8 mouse cellular contexts compared by ENCODE assay signal in the genomic region with DNA sequence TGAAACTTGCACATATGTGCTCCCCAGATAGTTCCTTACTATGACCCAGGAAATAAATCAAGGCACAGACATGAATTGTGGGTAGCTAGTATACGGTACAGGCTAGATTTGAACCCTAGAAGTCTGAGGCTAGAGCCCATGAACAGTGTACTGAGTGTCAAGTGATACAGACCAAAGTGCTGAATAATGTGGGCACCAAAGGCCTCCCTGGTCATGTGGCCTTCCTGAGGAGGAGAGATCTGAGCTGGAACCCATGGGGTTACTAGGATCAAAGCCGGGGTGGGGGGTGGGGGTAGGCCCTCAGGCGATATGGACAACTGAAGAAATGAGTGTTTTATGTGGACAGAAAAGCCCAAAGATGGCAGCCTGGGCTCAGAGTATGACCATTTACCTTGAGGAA.
A peak's percentile ranks its signal among the peaks of the same experiment; 100 is the strongest.
DNase-seq lines count a peak whose midpoint lies in the region; ATAC-seq and TF ChIP-seq lines count a peak whose summit lies in the region.

No protein-coding gene starts in this region.

- no peak for ATAC-seq in intestine, postnatal 0 days

- H3K36me3 ChIP-seq in intestine, postnatal 0 days (ENCODE audit: control insufficient read depth, insufficient read depth): peaks cover 14% of the 10 kb centered on the region
- H3K36me3 ChIP-seq in myocyte (ENCODE audit: control insufficient read depth, insufficient read depth): peaks cover 13% of the 10 kb centered on the region

- TF ChIP-seq POLR2A in lung, adult 2 months (IDR thresholded peaks at IDR 0.05; ENCODE audit: borderline replicate concordance, extremely low read depth, low read depth, low read length): no peak
- TF ChIP-seq POLR2A in embryonic fibroblast, embryonic 13.5 days (IDR thresholded peaks at IDR 0.05; ENCODE audit: low read depth, low read length): no peak
- no peak for TF ChIP-seq POLR2A in myocyte (IDR thresholded peaks at IDR 0.05; ENCODE audit: insufficient read length, low read depth)

- DNase-seq in lung, adult 2 months: no peak
- DNase-seq in lung, postnatal 25 days (ENCODE audit: low spot score): no peak
- no peak for DNase-seq in left cerebral cortex, postnatal 14 days (ENCODE audit: low spot score in 2 of 2)
- no peak for DNase-seq in left cerebral cortex, postnatal 10 days (ENCODE audit: extremely low spot score in 1 of 2, low spot score in 2 of 2)
- DNase-seq in cerebellum, postnatal 10 days: no peak

- H3ac ChIP-seq in myocyte (ENCODE audit: control insufficient read depth, insufficient read length): no peak overlapping the region

- no peaks in the 10 kb centered on the region for H3K27me3 ChIP-seq in intestine, postnatal 0 days (replicated peaks; ENCODE audit: control insufficient read depth, insufficient read depth, low read length)
- H3K27me3 ChIP-seq in myocyte (ENCODE audit: control insufficient read depth, insufficient read depth, insufficient read length): no peaks in the 10 kb centered on the region

- intact Hi-C loops in left cerebral cortex, postnatal 14 days (cut with DNase I): no loop called here
- intact Hi-C loops in left cerebral cortex, postnatal 10 days (cut with DNase I): no loop called here

- peaks cover 19% of the 10 kb centered on the region for H3K4me1 ChIP-seq in lung, adult 2 months (ENCODE audit: control insufficient read depth, insufficient read depth, low read length)
- peaks cover 17% of the 10 kb centered on the region for H3K4me1 ChIP-seq in embryonic fibroblast, embryonic 13.5 days (ENCODE audit: control insufficient read depth, insufficient read depth, low read length)
- peaks cover 21% of the 10 kb centered on the region for H3K4me1 ChIP-seq in intestine, postnatal 0 days (replicated peaks; ENCODE audit: control insufficient read depth, insufficient read depth, low read length)

- H3K4me2 ChIP-seq in intestine, postnatal 0 days (replicated peaks; ENCODE audit: low read depth): peak overlapping the region; percentile 77
- peak overlapping the region; percentile 89 for H3K4me2 ChIP-seq in myocyte (ENCODE audit: low read depth)

- H3K27ac ChIP-seq in embryonic fibroblast, embryonic 13.5 days (ENCODE audit: insufficient read depth, low read length): no peak overlapping the region
- no peak overlapping the region for H3K27ac ChIP-seq in intestine, postnatal 0 days (ENCODE audit: low read depth, low read length)

- H3K4me3 ChIP-seq in lung, adult 2 months (replicated peaks; ENCODE audit: extremely low read depth, low read depth, low read length): peak overlapping the region; percentile 61
- H3K4me3 ChIP-seq in embryonic fibroblast, embryonic 13.5 days (ENCODE audit: insufficient read depth, low read length): peak overlapping the region; percentile 14
- H3K4me3 ChIP-seq in intestine, postnatal 0 days (ENCODE audit: low read depth, low read length): no peak overlapping the region; the same call in 1 of the 2 replicates
- peak overlapping the region; percentile 42 for H3K4me3 ChIP-seq in myocyte

- H3K9me3 ChIP-seq in intestine, postnatal 0 days (ENCODE audit: control insufficient read depth): no peaks in the 10 kb centered on the region

- H3K79me2 ChIP-seq in myocyte (ENCODE audit: control insufficient read depth, insufficient read depth): peaks cover 71% of the 10 kb centered on the region

- no peak for TF ChIP-seq CTCF in lung, adult 2 months (IDR thresholded peaks at IDR 0.05; ENCODE audit: insufficient read depth, low read length)
- TF ChIP-seq CTCF in embryonic fibroblast, embryonic 13.5 days (IDR thresholded peaks at IDR 0.05; ENCODE audit: borderline replicate concordance, insufficient read depth, low read length): no peak
- no peak for TF ChIP-seq CTCF in intestine, postnatal 0 days (IDR thresholded peaks at IDR 0.05; ENCODE audit: low read depth)

- WGBS in lung, adult 2 months: 48% methylated on average over 3 of the region's 3 CpGs
- WGBS in intestine, postnatal 0 days: 76% methylated on average over 3 of the region's 3 CpGs

- no peak overlapping the region for H3K9ac ChIP-seq in intestine, postnatal 0 days (ENCODE audit: low read depth, low read length)

TF ChIP-seq in myocyte, 11 proteins besides CTCF, POLR2A, EP300 and RAD21:
- no peak for TF ChIP-seq MYOG (IDR thresholded peaks at IDR 0.05; ENCODE audit: control insufficient read depth in 1 of 3, insufficient read depth in 1 of 3, insufficient read length in 2 of 3, low read depth in 2 of 3)
- no peak for TF ChIP-seq TCF12 (IDR thresholded peaks at IDR 0.05; ENCODE audit: insufficient read depth, poor library complexity, severe bottlenecking)
- no peak for TF ChIP-seq TCF3 (IDR thresholded peaks at IDR 0.05; ENCODE audit: insufficient read length, low read depth)
- TF ChIP-seq E2F4 (IDR thresholded peaks at IDR 0.05; ENCODE audit: insufficient read depth): no peak
- TF ChIP-seq CEBPB (IDR thresholded peaks at IDR 0.05; ENCODE audit: insufficient read depth, poor library complexity, severe bottlenecking): no peak
- TF ChIP-seq USF1 (IDR thresholded peaks at IDR 0.05; ENCODE audit: low read depth): no peak
- no peak for TF ChIP-seq SRF (IDR thresholded peaks at IDR 0.05; ENCODE audit: control insufficient read depth, insufficient read length, low read depth)
- TF ChIP-seq MYOD1 (IDR thresholded peaks at IDR 0.05; ENCODE audit: control insufficient read depth in 1 of 3, insufficient read length in 2 of 3, low read depth in 2 of 3): no peak
- no peak for TF ChIP-seq MAX (IDR thresholded peaks at IDR 0.05; ENCODE audit: low read depth)
- TF ChIP-seq REST (IDR thresholded peaks at IDR 0.05; ENCODE audit: insufficient read depth, insufficient read length): no peak
